Mouse (Mus musculus) midbrain, embryonic 16.5 days (tissue): ENCODE data around the gene Cd151. TPM values are rescaled to one million over a fixed set of nuclear protein-coding genes. Genes with fewer than 3 reads are reported as not detected.

Source experiments
- ATAC-seq: fragments of 200-750 bp; cut with Nextera tagmentation; 2 replicates; pipeline ENCODE4 v1.8.0; 2017; ENCODE audit warnings: moderate TSS enrichment
- H3K27ac ChIP-seq: fragments of 300-500 bp; sonication (generic); 2 replicates; pipeline ENCODE4 v1.5.1; 2014; ENCODE audit warnings: mild to moderate bottlenecking, low read length, mixed read lengths
- H3K27me3 ChIP-seq: fragments of 300-500 bp; sonication (generic); 2 replicates; pipeline ENCODE4 v1.6.1; 2014; ENCODE audit warnings: low read depth, low read length, mixed read lengths; ENCODE audit not compliant: control insufficient read depth, insufficient read depth
- H3K36me3 ChIP-seq: fragments of 300-500 bp; sonication (generic); 2 replicates; pipeline ENCODE4 v1.6.1; 2014; ENCODE audit warnings: mild to moderate bottlenecking, low read length, moderate library complexity, mixed read lengths; ENCODE audit not compliant: control insufficient read depth, insufficient read depth
- H3K4me1 ChIP-seq: fragments of 300-500 bp; sonication (generic); 2 replicates; pipeline ENCODE4 v1.6.1; 2014; ENCODE audit warnings: mild to moderate bottlenecking, low read length, mixed read lengths; ENCODE audit not compliant: control insufficient read depth, insufficient read depth
- H3K4me2 ChIP-seq: fragments of 300-500 bp; sonication (generic); 2 replicates; pipeline ENCODE4 v1.6.1; 2014; ENCODE audit warnings: mild to moderate bottlenecking, low read length, mixed read lengths
- H3K4me3 ChIP-seq: fragments of 300-500 bp; sonication (generic); 2 replicates; pipeline ENCODE4 v1.5.1; 2014; ENCODE audit warnings: low read depth, mild to moderate bottlenecking, low read length, moderate library complexity, mixed read lengths
- H3K9ac ChIP-seq: fragments of 300-500 bp; sonication (generic); 2 replicates; pipeline ENCODE4 v1.6.1; 2014; ENCODE audit warnings: low read depth, low read length, mixed read lengths
- H3K9me3 ChIP-seq: fragments of 300-500 bp; sonication (generic); replicated peaks from 2 replicates; pipeline ENCODE4 v1.6.1; 2014; ENCODE audit warnings: mild to moderate bottlenecking, low read length, mixed read lengths; ENCODE audit not compliant: control insufficient read depth, poor library complexity, severe bottlenecking
- WGBS: fragments of 180-500 bp; shearing (Covaris S2); extraction: QIAGEN DNeasy Blood & Tissue Kit; methylation state at CpG from one replicate; pipeline ENCODE4 v1.1.7; 2014; 5-methylcytosine and 5-hydroxymethylcytosine counted together
- polyA plus RNA-seq: library from polyadenylated mRNA; unstranded; fragments of >200 nt; fragmentation: Nextera tagmentation; extraction: Ambion mirVana; gene quantifications from 2 replicates; pipeline ENCODE4 v1.2.1, GENCODE M21; 2015

The Cd151 gene
- polyA plus RNA-seq, 1 experiment from 2014 or later: 17.1 TPM

DNA sequence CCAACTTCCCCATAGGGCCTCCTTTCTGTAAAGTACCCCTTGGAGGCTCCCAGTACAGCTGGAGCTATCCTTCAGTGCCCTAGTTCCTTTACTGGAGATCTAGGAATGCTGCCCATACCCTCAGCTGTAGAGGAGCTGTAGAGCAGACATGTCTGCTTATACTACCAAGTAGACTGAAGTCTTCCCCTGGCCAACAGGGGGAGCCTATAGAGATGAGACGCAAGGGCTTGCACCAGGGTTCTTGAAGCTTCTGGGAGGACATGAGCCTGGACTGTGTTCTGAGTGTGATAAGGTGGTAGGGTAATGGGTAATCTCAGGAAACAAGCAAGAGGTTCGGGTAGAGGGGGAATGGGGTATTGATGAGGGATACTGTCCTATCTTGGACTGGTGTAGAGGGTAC lies 24.0 kb downstream of the Cd151 start:
- no peak overlapping the region for H3K27ac ChIP-seq

DNA sequence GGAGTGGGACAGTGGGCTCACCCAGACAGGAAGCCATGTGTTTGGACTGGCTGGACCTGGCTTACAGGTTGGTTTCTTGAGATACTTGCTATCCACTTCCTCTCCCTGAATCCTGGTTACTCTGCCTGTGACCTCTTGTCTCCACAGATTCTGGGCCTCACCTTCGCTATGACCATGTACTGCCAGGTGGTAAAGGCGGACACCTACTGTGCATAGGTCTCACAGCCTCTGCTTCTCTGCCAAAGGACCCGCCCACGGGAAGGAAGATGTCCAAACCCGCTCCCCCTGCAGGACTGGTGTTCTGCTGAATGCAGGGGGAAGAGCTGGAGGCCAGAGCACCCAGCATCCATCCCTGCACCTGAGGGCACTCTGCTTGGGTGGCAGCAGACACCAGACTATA lies 25.5 kb downstream of the Cd151 start:
- no peak for ATAC-seq
- H3K27me3 ChIP-seq: no peaks in the 10 kb centered on the region
- no peak overlapping the region for H3K27ac ChIP-seq
- H3K9me3 ChIP-seq: no peaks in the 10 kb centered on the region
- WGBS: 89% methylated on average over 5 of the region's 5 CpGs
- H3K9ac ChIP-seq: no peak overlapping the region
- no peaks in the 10 kb centered on the region for H3K4me1 ChIP-seq
- no peak overlapping the region for H3K4me3 ChIP-seq
- no peak overlapping the region for H3K4me2 ChIP-seq
- peaks cover 10% of the 10 kb centered on the region for H3K36me3 ChIP-seq

More for the DNA sequence above, 24.0 kb downstream of the Cd151 start:
- Histone ChIP-seq H3K4me2 (no peak overlapping the region), H3K4me1 (no peaks in the 10 kb centered on the region), H3K9ac (no peak overlapping the region), H3K27me3 (no peaks in the 10 kb centered on the region), H3K4me3 (no peak overlapping the region), H3K9me3 (no peaks in the 10 kb centered on the region), H3K36me3 (peaks cover 10% of the 10 kb centered on the region)
- WGBS: 86% methylated on average over 2 of the region's 2 CpGs
- no peak for ATAC-seq

DNA sequence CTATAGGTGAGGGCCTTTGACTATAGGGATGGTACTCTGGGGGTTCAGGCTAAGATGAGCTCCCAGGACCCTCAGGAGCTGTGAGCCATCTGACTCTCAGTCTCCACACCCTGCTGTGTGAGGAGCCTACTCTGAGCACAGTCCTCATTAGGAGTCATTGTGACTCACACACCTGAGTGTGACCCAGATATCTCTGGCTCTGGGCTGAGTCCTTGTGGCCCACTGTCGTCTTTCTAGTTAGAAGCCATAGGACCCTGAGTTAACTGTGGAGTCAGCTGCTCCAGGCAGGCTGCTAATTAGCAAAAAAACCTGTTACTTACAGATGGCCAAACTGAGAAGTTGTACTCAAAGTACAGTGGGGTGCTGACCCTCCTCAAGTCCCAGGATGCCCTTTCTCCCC lies 26.5 kb downstream of the Cd151 start:
- no peak for ATAC-seq
- Histone ChIP-seq H3K9me3 (no peaks in the 10 kb centered on the region), H3K36me3 (peaks cover 14% of the 10 kb centered on the region), H3K27ac (no peak overlapping the region), H3K9ac (no peak overlapping the region), H3K4me3 (no peak overlapping the region), H3K27me3 (no peaks in the 10 kb centered on the region), H3K4me1 (no peaks in the 10 kb centered on the region), H3K4me2 (no peak overlapping the region)
- WGBS: 89% methylated on average over 1 of the region's 1 CpGs

DNA sequence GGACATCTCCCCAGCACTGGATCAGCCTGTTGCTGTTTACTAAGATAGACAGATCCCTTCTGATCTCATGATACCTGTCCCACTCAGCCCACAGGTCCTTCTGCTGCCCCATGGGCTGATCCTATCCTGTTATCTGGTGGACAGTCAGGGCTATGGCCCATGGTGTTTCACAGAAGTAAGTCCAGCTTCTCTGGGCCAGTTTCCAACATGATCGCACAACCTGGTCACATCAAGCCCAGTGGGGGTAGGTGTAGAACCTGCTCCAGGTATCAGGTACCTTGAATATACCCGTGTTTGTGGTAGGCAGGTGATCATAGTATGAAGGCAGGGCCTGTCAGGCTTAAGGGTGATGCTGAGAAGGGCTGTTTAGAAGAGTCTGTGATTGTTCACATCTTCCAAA lies 28.2 kb downstream of the Cd151 start:
- Histone ChIP-seq H3K4me1 (no peaks in the 10 kb centered on the region), H3K36me3 (peaks cover 17% of the 10 kb centered on the region), H3K4me2 (no peak overlapping the region), H3K27me3 (no peaks in the 10 kb centered on the region), H3K9me3 (no peaks in the 10 kb centered on the region), H3K4me3 (no peak overlapping the region), H3K27ac (no peak overlapping the region), H3K9ac (no peak overlapping the region)
- ATAC-seq: no peak
- 84% methylated on average over 2 of the region's 2 CpGs for WGBS

DNA sequence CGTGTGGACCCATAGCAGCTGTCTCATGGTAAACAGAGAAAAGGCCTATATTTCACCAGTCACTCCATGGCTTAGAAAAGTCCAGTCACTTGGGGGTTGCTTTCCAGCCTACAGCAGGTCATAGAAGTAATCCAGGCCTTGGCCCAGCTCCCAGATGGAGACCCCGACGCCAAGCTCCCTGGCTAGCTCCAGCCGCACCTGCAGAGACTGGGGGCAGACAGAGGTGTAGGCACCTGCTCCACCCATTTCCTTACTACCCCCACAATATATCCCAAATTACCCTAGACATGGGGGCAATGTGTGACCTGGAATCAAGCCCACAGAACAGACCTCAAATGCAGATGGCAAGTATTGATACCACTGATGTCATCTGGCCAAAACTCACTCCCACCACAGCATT lies 28.7 kb downstream of the Cd151 start:
- no peak overlapping the region for H3K9ac ChIP-seq
- H3K27ac ChIP-seq: no peak overlapping the region
- H3K36me3 ChIP-seq: peaks cover 17% of the 10 kb centered on the region
- no peaks in the 10 kb centered on the region for H3K4me1 ChIP-seq
- 89% methylated on average over 4 of the region's 4 CpGs for WGBS
- H3K9me3 ChIP-seq: no peaks in the 10 kb centered on the region
- H3K4me3 ChIP-seq: no peak overlapping the region
- H3K4me2 ChIP-seq: no peak overlapping the region
- ATAC-seq: no peak
- H3K27me3 ChIP-seq: no peaks in the 10 kb centered on the region

DNA sequence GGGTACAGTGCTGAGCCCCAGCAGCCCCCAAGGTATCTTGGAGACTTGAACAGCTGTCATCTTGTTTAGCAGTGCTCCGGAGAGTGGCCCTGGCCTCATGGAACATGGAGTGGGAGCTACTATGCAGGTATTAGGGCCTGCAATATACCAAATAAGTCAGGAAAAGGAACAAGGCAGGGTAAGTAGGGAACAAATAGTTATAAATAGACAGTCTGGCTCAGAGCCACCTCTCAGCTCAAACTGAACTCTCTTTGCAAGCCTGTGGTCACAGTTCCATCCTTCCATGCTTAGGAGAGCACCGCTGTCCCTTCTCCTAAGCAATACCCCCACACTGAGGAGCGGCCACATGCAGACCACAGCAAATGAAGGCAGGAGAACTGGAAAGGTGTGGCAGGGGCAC lies 30.4 kb downstream of the Cd151 start:
- H3K4me1 ChIP-seq: no peaks in the 10 kb centered on the region
- no peak for ATAC-seq
- WGBS: 97% methylated on average over 3 of the region's 3 CpGs
- H3K4me3 ChIP-seq: no peak overlapping the region
- no peak overlapping the region for H3K9ac ChIP-seq
- H3K27me3 ChIP-seq: no peaks in the 10 kb centered on the region
- no peak overlapping the region for H3K4me2 ChIP-seq
- no peaks in the 10 kb centered on the region for H3K9me3 ChIP-seq
- H3K27ac ChIP-seq: no peak overlapping the region
- peaks cover 13% of the 10 kb centered on the region for H3K36me3 ChIP-seq

DNA sequence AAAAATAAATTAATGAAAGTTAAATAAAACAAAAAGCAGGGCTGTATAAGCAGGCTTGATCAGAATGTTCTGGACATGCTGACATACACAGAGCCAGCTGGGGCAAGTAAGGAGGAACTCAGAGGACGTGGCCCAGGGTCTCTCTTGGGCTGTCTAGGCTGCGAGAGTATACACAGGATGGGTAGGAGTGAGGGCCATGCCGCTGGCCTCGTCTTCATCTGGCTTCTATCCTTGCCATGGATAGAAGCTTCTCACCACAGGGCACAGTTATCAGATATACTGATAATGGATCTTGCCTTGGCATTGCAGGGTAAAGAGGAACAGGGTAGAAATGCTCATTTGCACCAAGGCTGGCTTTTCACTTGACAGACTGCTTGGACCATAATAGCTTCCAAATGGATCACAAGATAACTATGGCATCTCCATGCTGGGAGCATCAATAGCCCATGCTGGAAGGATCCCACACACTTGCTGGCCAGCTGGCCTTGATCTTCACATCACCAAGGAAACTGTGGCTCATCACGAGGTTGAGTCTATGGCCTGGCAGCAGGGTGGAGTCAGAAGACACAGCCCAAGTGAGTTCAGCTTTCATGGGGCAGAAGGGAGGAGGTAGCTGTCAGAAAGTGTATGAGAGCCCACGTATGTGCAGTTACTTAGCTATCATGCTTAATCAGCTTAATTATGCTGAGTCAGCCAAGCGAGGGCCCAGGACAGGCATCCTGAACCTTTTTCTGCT lies 34.8 kb downstream of the Cd151 start:
- Histone ChIP-seq H3K4me2 (no peak overlapping the region), H3K27me3 (no peaks in the 10 kb centered on the region), H3K27ac (no peak overlapping the region), H3K4me3 (no peak overlapping the region), H3K9ac (no peak overlapping the region), H3K36me3 (peaks cover 6% of the 10 kb centered on the region; the same call in 1 of the 2 replicates), H3K4me1 (no peaks in the 10 kb centered on the region), H3K9me3 (no peaks in the 10 kb centered on the region)
- no peak for ATAC-seq
- WGBS: 88% methylated on average over 7 of the region's 7 CpGs

DNA sequence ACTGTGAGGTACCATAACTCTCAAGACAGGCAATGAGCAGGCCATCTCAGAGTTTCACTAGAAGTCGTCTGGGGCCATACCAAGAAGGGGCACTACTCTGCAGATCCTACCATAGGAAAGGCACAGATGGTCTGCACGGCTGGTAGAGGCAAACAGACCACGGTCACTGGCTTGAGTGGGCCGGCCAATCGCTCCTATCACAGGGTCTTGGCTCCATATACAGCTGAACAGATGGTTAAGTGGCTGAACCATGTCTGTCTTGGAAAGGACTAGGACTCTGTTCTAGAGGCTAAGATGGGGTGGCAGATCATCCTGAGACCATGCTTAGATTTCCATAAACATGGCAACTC lies 35.3 kb downstream of the Cd151 start:
- Histone ChIP-seq H3K9ac (no peak overlapping the region), H3K4me1 (no peaks in the 10 kb centered on the region), H3K4me3 (no peak overlapping the region), H3K4me2 (no peak overlapping the region), H3K27me3 (no peaks in the 10 kb centered on the region), H3K36me3 (peaks cover 6% of the 10 kb centered on the region; the same call in 1 of the 2 replicates), H3K27ac (no peak overlapping the region), H3K9me3 (no peaks in the 10 kb centered on the region)
- 85% methylated on average over 5 of the region's 5 CpGs for WGBS
- ATAC-seq: no peak

DNA sequence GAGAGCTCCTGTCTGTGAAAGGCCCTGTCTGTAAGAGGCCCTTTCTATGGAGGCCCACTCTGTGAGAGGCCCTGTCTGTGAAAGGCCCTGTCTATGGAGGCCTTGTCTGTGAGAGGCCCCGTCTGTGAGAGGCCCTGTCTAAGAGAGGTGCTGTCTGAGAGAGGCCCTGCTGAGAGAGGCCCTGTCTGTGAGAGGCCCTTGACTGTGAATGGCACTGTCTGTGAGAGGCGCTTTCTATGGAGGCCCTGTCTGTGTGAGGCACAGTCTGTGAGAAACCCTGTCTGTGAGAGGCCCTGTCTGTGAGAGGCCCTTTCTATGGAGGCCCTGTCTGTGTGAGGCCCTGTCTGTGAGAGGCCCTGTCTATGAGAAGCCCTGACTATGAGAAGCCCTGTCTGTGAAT lies 39.1 kb downstream of the Cd151 start:
- Histone ChIP-seq H3K9me3 (no peaks in the 10 kb centered on the region), H3K4me1 (no peaks in the 10 kb centered on the region), H3K9ac (no peak overlapping the region), H3K4me2 (no peak overlapping the region), H3K4me3 (no peak overlapping the region), H3K36me3 (0 out of 2 replicates have a peak, but pooled peaks cover 5% of the 10 kb centered on the region), H3K27me3 (no peaks in the 10 kb centered on the region), H3K27ac (no peak overlapping the region)
- ATAC-seq: no peak
- WGBS: 61% methylated on average over 2 of the region's 2 CpGs
